Mouse (Mus musculus) heart, adult 9 months (tissue): ENCODE measurements around the gene Hexa.

Experiments
- DNase-seq, 2 experiments: peaks; one replicate each; pipeline ENCODE4 v3.0.0; 2022; ENCODE audit warnings: low spot score in 2 of 2

The Hexa gene

GRCm38 (mm10) chr9:59552610-59553009 lies 13.3 kb downstream of the Hexa start:
- DNase-seq: no peak

GRCm38 (mm10) chr9:59553719-59554118 lies 14.4 kb downstream of the Hexa start:
- DNase-seq: no peak

- peak; percentile 45 to 65 for DNase-seq
Observed at GRCm38 (mm10) chr9:59565600-59565999, 26.3 kb downstream of the Hexa start.

- DNase-seq: peak; percentile 53 to 57
Observed at GRCm38 (mm10) chr9:59567111-59567510, 27.8 kb downstream of the Hexa start.

- no peak for DNase-seq
Observed at GRCm38 (mm10) chr9:59571852-59572251, 32.5 kb downstream of the Hexa start.

- no peak for DNase-seq
Observed at GRCm38 (mm10) chr9:59577401-59577800, 38.1 kb downstream of the Hexa start.

- peak; percentile 52 to 53 for DNase-seq
Observed at GRCm38 (mm10) chr9:59577844-59578504, 38.6 kb downstream of the Hexa start, which contains the start of gene Celf6. Gene Celf6 (plus strand): TSS chr9:59577917.

- DNase-seq: no peak
Observed at GRCm38 (mm10) chr9:59578505-59578867, 39.1 kb downstream of the Hexa start.

GRCm38 (mm10) chr9:59584871-59585308 lies 45.5 kb downstream of the Hexa start:
- DNase-seq: peak; percentile 54 to 63

GRCm38 (mm10) chr9:59588252-59588651 lies 48.9 kb downstream of the Hexa start:
- DNase-seq: no peak

- DNase-seq: no peak
Observed at GRCm38 (mm10) chr9:59588710-59589671, 49.7 kb downstream of the Hexa start.

- no peak for DNase-seq
Observed at GRCm38 (mm10) chr9:59589703-59590439, 50.5 kb downstream of the Hexa start.

- DNase-seq: no peak
Observed at GRCm38 (mm10) chr9:59601661-59602060, 62.3 kb downstream of the Hexa start.

GRCm38 (mm10) chr9:59605967-59606366 lies 66.6 kb downstream of the Hexa start:
- no peak for DNase-seq

GRCm38 (mm10) chr9:59610950-59611349 lies 71.6 kb downstream of the Hexa start:
- no peak for DNase-seq
